Mouse (Mus musculus): Measurements from ENCODE around the gene Muc3.

DNA sequence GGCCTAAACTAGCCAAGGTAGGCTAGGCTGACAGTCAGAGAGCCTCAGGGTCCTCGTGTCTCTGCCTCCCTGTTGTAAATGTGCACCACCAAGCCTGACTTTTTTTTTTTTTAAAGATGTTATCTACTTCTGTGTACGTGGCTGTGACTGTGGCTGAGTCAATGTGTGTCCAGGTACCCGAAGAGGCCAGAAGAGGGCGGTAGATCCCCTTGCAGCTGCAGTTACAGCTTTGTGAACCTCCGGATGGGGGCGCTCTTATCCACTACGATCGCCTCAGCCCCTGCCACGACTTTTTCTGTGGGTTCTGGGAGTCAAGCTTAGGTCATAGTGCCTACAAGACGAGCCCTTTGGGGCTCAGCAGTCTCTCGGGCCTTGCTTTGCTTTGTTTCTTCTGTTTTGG, 10.3 kb upstream of the Muc3 start:
- TF ChIP-seq CEBPB (IDR thresholded peaks at IDR 0.05; ENCODE audit: insufficient read depth, poor library complexity, severe bottlenecking) (no peak), MAX (IDR thresholded peaks at IDR 0.05; ENCODE audit: low read depth) (no peak), E2F4 (IDR thresholded peaks at IDR 0.05; ENCODE audit: insufficient read depth) (no peak), USF1 (IDR thresholded peaks at IDR 0.05; ENCODE audit: low read depth) (no peak), POLR2A (IDR thresholded peaks at IDR 0.05; ENCODE audit: insufficient read length, low read depth) (no peak), POLR2AphosphoS2 (IDR thresholded peaks at IDR 0.05; ENCODE audit: insufficient read length, low read depth) (no peak)
